Mouse (Mus musculus): ENCODE measurements around the gene Shh. TPM values are rescaled to one million over a fixed set of nuclear protein-coding genes. Genes with fewer than 3 reads are reported as not detected.

Gene Shh
- polyA plus RNA-seq, 2 experiments, result 0.04 TPM; not detected in 1

GRCm38 (mm10) chr5:28413533-28413932 lies 53.5 kb downstream of the Shh start:
- Histone ChIP-seq H3K27me3 (ENCODE audit: control insufficient read depth, insufficient read depth, low read length) (no peaks in the 10 kb centered on the region), H3K27ac (no peak overlapping the region), H3K9me3 (ENCODE audit: control insufficient read depth, low read length) (no peaks in the 10 kb centered on the region), H3K36me3 (replicated peaks; ENCODE audit: control insufficient read depth, insufficient read depth, low read depth) (peaks cover 69% of the 10 kb centered on the region), H3K4me1 (replicated peaks; ENCODE audit: control insufficient read depth in 2 of 2, insufficient read depth in 2 of 2, low read length in 1 of 2) (no peaks in the 10 kb centered on the region), H3K4me3 (ENCODE audit: insufficient read depth in 1 of 2, low read depth in 2 of 2, low read length in 2 of 2) (no peak overlapping the region), H3K4me2 (ENCODE audit: low read depth) (no peak overlapping the region), H3K9ac (replicated peaks) (no peak overlapping the region)
- WGBS (ENCODE audit: insufficient replicate concordance), result 84% methylated on average over 5 of the region's 5 CpGs
- no peak for ATAC-seq (ENCODE audit: insufficient read depth)
- no peak for TF ChIP-seq CTCF (IDR thresholded peaks at IDR 0.05; ENCODE audit: low read depth)
- TF ChIP-seq EP300 (IDR thresholded peaks at IDR 0.05; ENCODE audit: low read depth), result no peak
- DNase-seq (ENCODE audit: low read depth in 3 of 3, low spot score in 3 of 3), result no peak

- no peak for DNase-seq (ENCODE audit: low read depth in 3 of 3, low spot score in 3 of 3)
- WGBS (ENCODE audit: insufficient replicate concordance), result 79% methylated on average over 2 of the region's 2 CpGs
- peaks cover 67% of the 10 kb centered on the region for H3K36me3 ChIP-seq (replicated peaks; ENCODE audit: control insufficient read depth, insufficient read depth, low read depth)
- no peak overlapping the region for H3K27ac ChIP-seq
- no peaks in the 10 kb centered on the region for H3K9me3 ChIP-seq (ENCODE audit: control insufficient read depth, low read length)
- no peak overlapping the region for H3K9ac ChIP-seq (replicated peaks)
- ATAC-seq (ENCODE audit: insufficient read depth), result no peak
- no peak overlapping the region for H3K4me3 ChIP-seq (ENCODE audit: insufficient read depth in 1 of 2, low read depth in 2 of 2, low read length in 2 of 2)
- H3K27me3 ChIP-seq (ENCODE audit: control insufficient read depth, insufficient read depth, low read length), result no peaks in the 10 kb centered on the region
- H3K4me1 ChIP-seq (replicated peaks; ENCODE audit: control insufficient read depth in 2 of 2, insufficient read depth in 2 of 2, low read length in 1 of 2), result no peaks in the 10 kb centered on the region
- no peak overlapping the region for H3K4me2 ChIP-seq (ENCODE audit: low read depth)
- TF ChIP-seq CTCF (IDR thresholded peaks at IDR 0.05; ENCODE audit: low read depth) (no peak), EP300 (IDR thresholded peaks at IDR 0.05; ENCODE audit: low read depth) (no peak)
Measured at GRCm38 (mm10) chr5:28412006-28412685, 54.9 kb downstream of the Shh start.

Other genes with a start within 250 kb of the Shh start
- 0.03 and 0.09 TPM in 2 replicates for gene Cnpy1, start 221.4 kb downstream of the Shh start, polyA plus RNA-seq (2012; rRNA removed)
- not detected in 2 replicates for gene Cnpy1, start 221.4 kb downstream of the Shh start, polyA plus RNA-seq (2014; fragmentation: Nextera tagmentation; extraction: Ambion mirVana)
- gene Rbm33, start 150.1 kb downstream of the Shh start, polyA plus RNA-seq (2012; rRNA removed), result 8.6 and 9.7 TPM in 2 replicates
- gene Rbm33, start 150.1 kb downstream of the Shh start, polyA plus RNA-seq (2014; fragmentation: Nextera tagmentation; extraction: Ambion mirVana), result 7.1 and 7.3 TPM in 2 replicates